Comparison of ENCODE assay signal across 16 mouse cellular contexts in genomic region chr11:95411453-95412013, GRCm38 (mm10). TPM values are rescaled to one million over a fixed set of nuclear protein-coding genes. Genes with fewer than 3 reads are reported as not detected.
DNase-seq lines count a peak whose midpoint lies in the region; ATAC-seq and TF ChIP-seq lines count a peak whose summit lies in the region.
"Had no signal": no experiment of that assay in that cellular context is flagged by ENCODE, and none has a peak within 500 bp of the region (broad histone marks: within the 10 kb centered on the region; RNA-seq: fewer than 3 reads in every experiment).

No protein-coding gene starts in this region.

- no peaks in the 10 kb centered on the region for H3K9me3 ChIP-seq in forebrain, embryonic 15.5 days
- no peaks in the 10 kb centered on the region; the same call in 1 of the 2 replicates for H3K9me3 ChIP-seq in forebrain, embryonic 10.5 days
- H3K9me3 ChIP-seq in midbrain, embryonic 14.5 days (ENCODE audit: control insufficient read depth, low read length), result no peaks in the 10 kb centered on the region

- no peaks in the 10 kb centered on the region for H3K36me3 ChIP-seq in forebrain, embryonic 15.5 days
- H3K36me3 ChIP-seq in forebrain, embryonic 10.5 days (replicated peaks), result no peaks in the 10 kb centered on the region
- H3K36me3 ChIP-seq in midbrain, embryonic 14.5 days (ENCODE audit: control insufficient read depth, insufficient read depth, low read length), result no peaks in the 10 kb centered on the region
- H3K36me3 ChIP-seq: kidney, embryonic 15.5 days had no signal

- no peak overlapping the region for H3K4me2 ChIP-seq in forebrain, embryonic 15.5 days (replicated peaks)
- no peak overlapping the region for H3K4me2 ChIP-seq in midbrain, embryonic 14.5 days (ENCODE audit: low read length)
- H3K4me2 ChIP-seq: kidney, embryonic 15.5 days; lung, embryonic 14.5 days had no signal

- peaks cover 33% of the 10 kb centered on the region for H3K4me1 ChIP-seq in forebrain, embryonic 15.5 days
- peaks cover 30% of the 10 kb centered on the region for H3K4me1 ChIP-seq in forebrain, embryonic 10.5 days
- peaks cover 4% of the 10 kb centered on the region; the same call in 1 of the 2 replicates for H3K4me1 ChIP-seq in bone marrow, adult 2 months (ENCODE audit: control insufficient read depth, insufficient read depth, low read length)
- H3K4me1 ChIP-seq in midbrain, embryonic 14.5 days (ENCODE audit: control insufficient read depth, insufficient read depth, low read length), result peaks cover 19% of the 10 kb centered on the region

- TF ChIP-seq POLR2A in bone marrow, adult 2 months (IDR thresholded peaks at IDR 0.05; ENCODE audit: borderline replicate concordance, control insufficient read depth, low read depth, low read length), result no peak

- H3K4me3 ChIP-seq in forebrain, embryonic 15.5 days, result no peak overlapping the region
- H3K4me3 ChIP-seq in forebrain, embryonic 10.5 days, result no peak overlapping the region
- H3K4me3 ChIP-seq in layer of hippocampus, adult 2 months, result no peak overlapping the region
- H3K4me3 ChIP-seq in bone marrow, adult 2 months (replicated peaks; ENCODE audit: control insufficient read depth, low read depth, low read length), result no peak overlapping the region
- no peak overlapping the region for H3K4me3 ChIP-seq in midbrain, embryonic 14.5 days (replicated peaks; ENCODE audit: low read depth, low read length)
- H3K4me3 ChIP-seq: kidney, embryonic 15.5 days had no signal

- DNase-seq in forebrain, embryonic 10.5 days (ENCODE audit: extremely low spot score, low spot score), result no peak
- no peak for DNase-seq in layer of hippocampus, adult 2 months (ENCODE audit: low spot score in 2 of 2)
- DNase-seq in layer of hippocampus, postnatal 25 days (ENCODE audit: extremely low spot score in 1 of 2, low spot score in 1 of 2), result no peak
- DNase-seq in midbrain, embryonic 14.5 days, result no peak
- no peak for DNase-seq in ovary, adult 18-20 months (ENCODE audit: low spot score)
- DNase-seq: adrenal gland, postnatal 25 days; B cell, adult 2 months; embryo, embryonic 11 days; gastrocnemius, postnatal 25 days; lung, embryonic 14.5 days; right cerebral cortex, adult 18-20 months; thymus, postnatal 4 days had no signal

- TF ChIP-seq CTCF in layer of hippocampus, adult 2 months (conservative IDR thresholded peaks at IDR 0.05), result no peak
- TF ChIP-seq CTCF in bone marrow, adult 2 months (IDR thresholded peaks at IDR 0.05; ENCODE audit: control insufficient read depth, insufficient read depth, low read length), result no peak

- H3K27me3 ChIP-seq in forebrain, embryonic 15.5 days, result no peaks in the 10 kb centered on the region
- H3K27me3 ChIP-seq in forebrain, embryonic 10.5 days (ENCODE audit: poor library complexity, severe bottlenecking), result peaks cover 22% of the 10 kb centered on the region
- H3K27me3 ChIP-seq in midbrain, embryonic 14.5 days (ENCODE audit: control insufficient read depth, insufficient read depth, low read length), result no peaks in the 10 kb centered on the region
- H3K27me3 ChIP-seq: kidney, embryonic 15.5 days had no signal

- WGBS in forebrain, embryonic 15.5 days, result 48% methylated on average over 6 of the region's 6 CpGs
- 73% methylated on average over 6 of the region's 6 CpGs for WGBS in forebrain, embryonic 10.5 days
- WGBS in bone marrow, adult 2 months, result 39% methylated on average over 6 of the region's 6 CpGs
- WGBS in midbrain, embryonic 14.5 days, result 58% methylated on average over 6 of the region's 6 CpGs

- ATAC-seq in forebrain, embryonic 15.5 days (replicated peaks), result no peak
- ATAC-seq in midbrain, embryonic 14.5 days (ENCODE audit: low FRiP score, low TSS enrichment), result no peak

- no peak overlapping the region for H3K9ac ChIP-seq in forebrain, embryonic 15.5 days (replicated peaks)
- H3K9ac ChIP-seq in midbrain, embryonic 14.5 days (replicated peaks; ENCODE audit: low read length), result no peak overlapping the region
- H3K9ac ChIP-seq: kidney, embryonic 15.5 days; lung, embryonic 14.5 days had no signal

- H3K27ac ChIP-seq in forebrain, embryonic 15.5 days (replicated peaks), result peak overlapping the region; percentile 59
- H3K27ac ChIP-seq in forebrain, embryonic 10.5 days, result no peak overlapping the region
- 0 out of 2 replicates have a peak overlapping the region, but pooled peaks have one; percentile 18 for H3K27ac ChIP-seq in layer of hippocampus, adult 2 months
- H3K27ac ChIP-seq in bone marrow, adult 2 months (ENCODE audit: control insufficient read depth, insufficient read depth, low read depth, low read length, poor library complexity), result peak overlapping the region; percentile 29; the same call in 1 of the 2 replicates
- peak overlapping the region; percentile 63 for H3K27ac ChIP-seq in midbrain, embryonic 14.5 days (replicated peaks; ENCODE audit: low read depth, low read length)
- H3K27ac ChIP-seq: kidney, embryonic 15.5 days; stomach, postnatal 0 days had no signal

RNA-seq across cellular contexts. Expression of gene Spop, which starts 2.3 kb away (rescaled TPM):
- polyA plus RNA-seq in forebrain, embryonic 15.5 days (2015; fragmentation: Nextera tagmentation; extraction: Ambion mirVana), result 221 and 226 TPM in 2 replicates
- polyA plus RNA-seq in forebrain, embryonic 10.5 days (2016; fragmentation: Nextera tagmentation; extraction: Ambion mirVana), result 142 and 145 TPM in 2 replicates
- 100 to 1,000 TPM; 170 to 176 TPM for total RNA-seq in layer of hippocampus, adult 2 months (2021)
- 100 to 1,000 TPM; 159 to 170 TPM for total RNA-seq in layer of hippocampus, postnatal 25 days (2021)
- 57.9 and 61.3 TPM in 2 replicates for polyA plus RNA-seq in bone marrow, adult 2 months (2011; ENCODE audit: insufficient read depth, insufficient read length, low replicate concordance, missing spikeins)
- polyA plus RNA-seq in midbrain, embryonic 14.5 days (2014; fragmentation: Nextera tagmentation; extraction: Ambion mirVana), result 138 and 161 TPM in 2 replicates

RNA-seq across cellular contexts. Expression of gene Slc35b1, which starts 27.0 kb away (rescaled TPM):
- 150 and 155 TPM in 2 replicates for polyA plus RNA-seq in forebrain, embryonic 15.5 days (2015; fragmentation: Nextera tagmentation; extraction: Ambion mirVana)
- 118 and 119 TPM in 2 replicates for polyA plus RNA-seq in forebrain, embryonic 10.5 days (2016; fragmentation: Nextera tagmentation; extraction: Ambion mirVana)
- total RNA-seq in layer of hippocampus, adult 2 months (2021), result 10 to 100 TPM; 64.4 to 69.2 TPM
- 10 to 100 TPM; 69.7 to 69.9 TPM for total RNA-seq in layer of hippocampus, postnatal 25 days (2021)
- 34.9 and 49.3 TPM in 2 replicates for polyA plus RNA-seq in bone marrow, adult 2 months (2011; ENCODE audit: insufficient read depth, insufficient read length, low replicate concordance, missing spikeins)
- polyA plus RNA-seq in midbrain, embryonic 14.5 days (2014; fragmentation: Nextera tagmentation; extraction: Ambion mirVana), result 158 and 167 TPM in 2 replicates
